Mouse (Mus musculus): ENCODE results near the gene Gm49711. TPM values are rescaled to one million over a fixed set of nuclear protein-coding genes. Genes with fewer than 3 reads are reported as not detected.

Gene Gm49711
- polyA plus RNA-seq (2017; shearing (Covaris generic)), result not detected

DNA sequence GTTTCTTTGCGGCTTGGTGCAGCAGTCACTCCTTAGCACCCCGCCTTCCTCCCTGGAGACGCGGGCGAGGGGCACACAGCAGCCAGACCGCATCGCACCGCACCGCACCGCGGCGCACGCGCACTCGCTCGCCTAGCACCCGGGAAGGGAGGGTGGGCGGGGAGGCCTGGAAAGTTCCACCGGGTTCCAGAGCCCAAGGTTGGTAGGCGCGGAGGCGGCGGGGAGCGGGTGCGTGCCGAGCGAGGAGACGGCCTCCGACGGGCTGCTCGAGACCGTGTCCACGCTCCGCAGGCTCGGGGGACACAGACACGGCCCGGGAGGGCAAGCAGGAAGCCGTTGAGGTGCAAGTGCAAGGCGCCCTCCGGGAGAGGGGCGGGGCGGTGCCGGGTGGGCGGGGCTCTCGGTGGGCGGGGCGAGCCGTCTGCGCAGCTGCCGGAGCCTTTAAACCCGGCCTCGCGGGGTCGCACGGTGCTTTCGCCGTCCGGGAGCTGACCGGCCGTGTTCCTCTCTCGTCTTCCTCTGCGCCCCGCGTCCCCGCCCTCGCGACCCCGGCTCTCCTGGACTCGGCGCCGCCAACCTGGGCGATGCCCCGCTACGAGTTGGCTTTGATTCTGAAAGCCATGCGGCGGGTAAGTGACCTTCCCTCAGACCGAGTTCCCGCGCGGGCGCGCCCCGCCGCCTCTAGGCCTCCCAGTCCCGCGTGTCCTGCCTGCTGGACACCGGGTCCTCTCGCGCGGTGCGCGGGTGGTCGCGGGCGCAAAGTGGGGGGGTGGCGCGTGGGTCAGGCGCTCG lies at the start of gene Gm49711, which contains the start of the genes Mrps6 and Slc5a3:
TSS of gene Gm49711 (plus strand) at position 465 of the 792 bp plus-strand sequence.
TSS of gene Mrps6 (plus strand) at position 419 of the 792 bp plus-strand sequence.
TSS of gene Slc5a3 (plus strand) at position 471 of the 792 bp plus-strand sequence.

Other genes with a start within 250 kb of the Gm49711 start
- 45.6 TPM for gene Mrps6, start within 50 bp of the Gm49711 start, polyA plus RNA-seq (2017; shearing (Covaris generic))
- 9.0 TPM for gene Slc5a3, start within 50 bp of the Gm49711 start, polyA plus RNA-seq (2017; shearing (Covaris generic))
- gene Kcne2, start 234.1 kb downstream of the Gm49711 start, polyA plus RNA-seq (2017; shearing (Covaris generic)), result not detected
- gene Smim11, start 243.0 kb downstream of the Gm49711 start, polyA plus RNA-seq (2017; shearing (Covaris generic)), result 66.0 TPM

Data from naive thymus-derived CD4-positive, alpha-beta T cell, adult 5 months (primary cell).